8 mouse cellular contexts compared by ENCODE assay signal in the genomic region with DNA sequence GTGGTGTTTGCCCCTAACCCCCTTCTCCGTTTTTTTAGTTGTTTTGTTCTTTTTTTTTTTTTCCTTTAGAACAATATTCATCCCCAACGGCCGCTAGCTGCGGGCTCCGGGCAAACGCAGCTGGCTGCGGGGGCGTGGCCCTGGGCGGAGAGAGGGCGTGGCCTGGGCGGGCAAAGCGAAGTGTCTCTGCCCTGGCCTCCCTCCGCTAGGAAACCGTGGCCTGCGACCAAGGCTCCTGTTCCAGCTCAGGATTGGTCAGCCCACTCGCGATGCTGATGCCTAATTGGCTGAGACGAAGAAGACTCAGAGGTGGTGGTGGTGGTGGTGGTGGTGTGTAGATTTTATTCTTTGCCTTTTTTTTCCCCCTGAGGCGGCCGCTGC. TPM values are rescaled to one million over a fixed set of nuclear protein-coding genes. Genes with fewer than 3 reads are reported as not detected.
DNase-seq lines count a peak whose midpoint lies in the region; ATAC-seq lines count a peak whose summit lies in the region.

A gene (minus strand): TSS at position 141 of the 381 bp plus-strand sequence.

- H3K9me3 ChIP-seq in hindbrain, embryonic 13.5 days, result no peaks in the 10 kb centered on the region

- peak within 1 kb of the TSS; percentile 63 for H3K9ac ChIP-seq in hindbrain, embryonic 13.5 days

- peaks cover 36% of the 10 kb centered on the region for H3K27me3 ChIP-seq in hindbrain, embryonic 13.5 days

- H3K4me1 ChIP-seq in hindbrain, embryonic 13.5 days (replicated peaks), result peaks cover 85% of the 10 kb centered on the region

- WGBS in hindbrain, embryonic 13.5 days, result 0% methylated on average over 20 of the region's 20 CpGs

- peak within 1 kb of the TSS; percentile 40 for H3K4me3 ChIP-seq in hindbrain, embryonic 13.5 days

- peak; percentile 90 for DNase-seq in NIH3T3 (ENCODE audit: low read depth)
- DNase-seq in cerebellum, postnatal 10 days, result peak; percentile 92 to 96
- peak; percentile 85 to 89 for DNase-seq in frontal cortex, postnatal 14 days (ENCODE audit: low spot score in 2 of 2)
- peak; percentile 75 to 87 for DNase-seq in layer of hippocampus, postnatal 25 days (ENCODE audit: extremely low spot score in 1 of 2, low spot score in 1 of 2)
- peak; percentile 94 for DNase-seq in lung, postnatal 25 days (ENCODE audit: low spot score)
- DNase-seq in retina, postnatal 1 day, result peak; percentile 92
- peak; percentile 87 to 96 for DNase-seq in urinary bladder, adult 18-20 months (ENCODE audit: low spot score in 2 of 2)

- H3K4me2 ChIP-seq in hindbrain, embryonic 13.5 days, result peak within 1 kb of the TSS; percentile 73

- peak; percentile 78 for ATAC-seq in hindbrain, embryonic 13.5 days (ENCODE audit: low FRiP score)

- no peaks in the 10 kb centered on the region for H3K36me3 ChIP-seq in hindbrain, embryonic 13.5 days

- peak within 1 kb of the TSS; percentile 72 for H3K27ac ChIP-seq in hindbrain, embryonic 13.5 days

RNA-seq across cellular contexts. Expression of the gene that starts here (rescaled TPM):
- polyA plus RNA-seq in hindbrain, embryonic 13.5 days (2015; fragmentation: Nextera tagmentation; extraction: Ambion mirVana), result 11.8 and 12.6 TPM in 2 replicates
- total RNA-seq in layer of hippocampus, postnatal 25 days (2021), result 100 to 1,000 TPM; 213 TPM

Comparison
In these comparisons a context has a peak if more than half of its experiments do, and no peak if none do; other contexts are left out.
1. Peak in every context shown above with its lines: DNase-seq, ATAC-seq, H3K4me3 ChIP-seq and H3K27ac ChIP-seq.